Mouse (Mus musculus) embryonic fibroblast, embryonic 13.5 days (primary cell): ENCODE results near the gene Cdkn2b.

Source experiments
- CTCF ChIP-seq: IDR thresholded peaks from 2 replicates; pipeline ENCODE4 v1.5.1; 2011; ENCODE audit warnings: mild to moderate bottlenecking, control low read depth, low read length, moderate library complexity, borderline replicate concordance; ENCODE audit not compliant: insufficient read depth
- POLR2A ChIP-seq: IDR thresholded peaks from 2 replicates; pipeline ENCODE4 v1.6.1; 2011; ENCODE audit warnings: low read depth, mild to moderate bottlenecking, control low read depth, low read length, moderate library complexity

DNA sequence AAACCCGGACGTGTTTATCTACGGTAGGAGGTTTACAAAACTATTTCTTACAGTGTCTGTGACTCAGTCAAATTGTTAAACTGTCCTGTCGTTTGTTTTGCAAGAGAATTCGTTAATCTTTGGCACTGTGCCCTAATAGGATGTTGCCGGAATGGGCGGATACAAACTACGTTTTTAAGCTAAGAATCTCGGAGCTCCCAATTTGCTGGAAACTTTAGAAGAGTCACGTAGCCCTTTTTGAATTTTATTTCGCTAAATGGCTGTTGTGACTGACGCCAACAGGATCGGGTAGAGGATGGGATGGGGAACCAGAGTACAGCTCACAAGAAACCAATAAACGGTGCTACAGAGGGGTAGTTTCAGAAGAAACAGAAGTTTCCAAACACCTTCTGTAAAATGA is 36.8 kb downstream of the Cdkn2b start:
- TF ChIP-seq CTCF (no peak), POLR2A (no peak)
